Mouse (Mus musculus): ENCODE data around the gene Tk2.
A peak's percentile ranks its signal among the peaks of the same experiment; 100 is the strongest.
"Not testable (repeated sequence)": the region's sequence is repeated elsewhere in the genome, so short reads cannot be mapped to it uniquely, and the experiment has no call there.

Tk2 gene

DNA sequence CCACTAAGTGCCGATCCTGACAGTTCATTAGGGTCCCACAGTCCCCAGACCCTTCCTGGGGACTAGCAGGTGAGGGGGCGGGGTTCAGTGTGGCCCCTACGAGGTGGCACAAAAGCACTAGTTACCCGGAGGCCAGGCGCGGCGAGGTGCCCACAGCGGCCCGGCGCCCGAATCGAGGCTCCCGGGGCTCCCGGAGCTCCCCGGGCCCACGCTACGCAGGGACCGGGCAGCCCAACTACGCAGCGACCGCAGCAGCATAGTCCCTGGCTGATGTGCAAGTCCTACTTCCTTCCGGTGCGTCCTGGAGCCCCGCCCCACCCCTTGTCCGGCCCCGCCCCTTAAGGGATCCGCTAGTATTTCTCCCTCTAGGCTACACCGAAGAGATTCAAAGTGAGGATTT, at the start of gene Tk2:
TSS of gene Tk2 (minus strand) at position 283 of the 400 bp plus-strand sequence.
- DNase-seq (ENCODE audit: low read depth): peak; percentile 64

DNA sequence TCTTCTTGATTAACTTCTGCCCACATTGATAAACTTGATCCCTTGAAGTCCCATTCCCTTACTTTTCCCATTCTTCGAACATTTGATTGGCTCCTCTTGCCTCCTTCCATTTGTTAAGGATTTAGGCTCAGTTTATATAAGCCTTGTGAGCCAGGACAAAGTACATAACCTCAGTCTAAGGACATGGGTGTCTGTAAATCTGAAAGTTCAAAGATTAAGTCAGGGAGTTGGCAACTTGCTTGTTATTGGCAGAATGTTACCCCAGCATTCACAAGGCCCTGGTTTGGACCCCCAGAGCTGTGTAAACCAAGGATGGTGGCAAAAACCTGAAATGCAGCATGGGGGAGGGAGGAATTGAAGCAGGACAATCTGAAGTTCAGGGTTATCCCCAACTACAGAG, 46.0 kb upstream of the Tk2 start:
- no peak for DNase-seq (ENCODE audit: low read depth)

DNA sequence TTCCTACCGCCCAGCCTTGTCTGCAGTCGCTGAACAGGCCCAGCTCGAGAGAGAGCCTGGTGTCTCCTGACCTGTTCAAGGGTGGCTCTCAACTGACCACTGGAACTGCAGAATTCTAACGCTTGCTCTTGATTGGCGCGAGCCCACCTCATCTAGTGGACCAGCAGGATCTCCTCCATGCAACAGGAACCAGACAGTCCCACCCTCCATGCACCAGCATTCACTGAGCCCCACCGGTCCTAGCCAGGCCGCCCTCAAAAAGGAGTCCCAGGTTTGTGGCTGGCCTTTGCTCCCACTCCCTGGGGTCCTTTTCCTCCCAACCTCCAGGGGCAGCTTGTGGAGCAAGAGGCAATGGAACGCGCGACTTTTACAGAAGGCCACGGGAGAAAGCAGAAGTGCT, 44.7 kb upstream of the Tk2 start, which contains the start of gene Cmtm2a:
TSS of gene Cmtm2a (minus strand) at position 101 of the 400 bp plus-strand sequence.
- not testable (repeated sequence) for DNase-seq (ENCODE audit: low read depth)

DNA sequence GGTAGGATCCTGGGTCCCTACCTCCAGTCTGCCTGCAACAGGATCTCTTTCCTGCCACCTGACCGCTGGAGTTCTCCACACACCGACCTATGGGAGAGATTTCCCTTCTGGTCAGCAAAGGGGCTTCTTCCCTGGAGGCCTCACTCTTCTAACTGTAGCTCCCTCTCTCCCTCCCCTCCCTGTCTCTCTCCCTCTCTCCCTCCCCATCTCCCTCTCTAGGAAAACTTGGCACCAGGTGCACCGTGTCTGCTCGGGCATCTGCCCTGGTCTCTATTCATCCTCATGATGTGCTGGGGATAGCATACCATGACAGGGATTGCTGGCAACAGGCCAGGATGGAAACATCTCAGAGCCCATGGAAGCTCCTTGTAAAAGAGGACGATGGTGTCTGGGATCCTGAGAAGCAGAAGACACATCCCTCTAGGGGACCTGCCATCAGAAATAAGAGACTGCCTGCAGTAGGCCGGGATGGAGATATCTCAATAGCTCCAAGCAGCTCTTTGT, 20.6 kb upstream of the Tk2 start:
- DNase-seq (ENCODE audit: low read depth): no peak

DNA sequence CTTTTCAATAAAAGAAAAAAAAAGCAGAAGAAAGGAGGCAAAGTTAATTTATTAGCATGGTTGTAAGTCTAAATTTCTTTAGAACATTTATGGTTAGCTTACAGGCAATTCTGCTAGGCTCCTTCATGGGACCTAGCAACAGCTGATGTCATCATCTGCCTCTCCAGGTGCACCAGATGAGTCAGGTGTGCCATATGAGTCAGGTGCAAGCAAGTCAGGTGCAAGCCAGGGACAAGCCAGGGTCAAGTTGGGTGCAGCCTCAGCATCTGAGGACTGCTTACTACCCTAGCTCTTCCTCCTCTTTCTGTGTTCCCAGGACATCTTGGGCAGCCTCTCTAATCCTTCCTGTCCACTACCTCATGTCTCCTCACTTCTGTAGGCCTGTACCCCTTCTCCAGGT, 20.0 kb upstream of the Tk2 start:
- no peak for DNase-seq (ENCODE audit: low read depth)

DNA sequence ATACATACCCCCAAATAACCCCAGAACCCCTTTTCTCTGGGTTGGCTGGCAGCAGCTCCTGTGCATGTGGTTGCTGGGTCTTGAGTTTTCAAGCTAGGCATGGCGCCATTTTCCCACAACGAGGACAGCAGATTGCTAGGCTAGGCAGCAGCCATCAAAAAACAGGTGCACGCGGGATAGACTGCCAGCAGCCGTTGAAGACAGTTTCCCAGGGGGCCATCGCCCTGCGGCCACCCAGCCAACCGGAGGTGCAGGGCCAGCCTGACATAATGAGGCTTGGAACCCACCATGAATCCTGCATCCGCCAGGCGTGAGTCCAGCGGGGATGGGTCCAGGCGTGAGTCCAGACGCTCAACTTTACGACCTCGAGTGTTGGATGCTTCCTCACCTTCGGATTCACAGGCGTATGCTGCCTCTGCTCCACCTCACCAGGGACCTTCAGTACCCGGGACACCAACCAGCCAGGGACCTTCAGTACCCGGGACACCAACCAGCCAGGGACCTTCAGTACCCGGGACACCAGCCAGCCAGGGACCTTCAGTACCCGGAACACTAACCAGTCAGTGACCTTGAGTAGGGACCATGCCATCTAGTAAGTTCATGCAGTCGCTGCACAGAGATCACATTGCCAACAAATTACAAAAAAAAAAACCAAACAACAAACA, 16.0 kb upstream of the Tk2 start:
- not testable (repeated sequence) for DNase-seq (ENCODE audit: low read depth)

DNA sequence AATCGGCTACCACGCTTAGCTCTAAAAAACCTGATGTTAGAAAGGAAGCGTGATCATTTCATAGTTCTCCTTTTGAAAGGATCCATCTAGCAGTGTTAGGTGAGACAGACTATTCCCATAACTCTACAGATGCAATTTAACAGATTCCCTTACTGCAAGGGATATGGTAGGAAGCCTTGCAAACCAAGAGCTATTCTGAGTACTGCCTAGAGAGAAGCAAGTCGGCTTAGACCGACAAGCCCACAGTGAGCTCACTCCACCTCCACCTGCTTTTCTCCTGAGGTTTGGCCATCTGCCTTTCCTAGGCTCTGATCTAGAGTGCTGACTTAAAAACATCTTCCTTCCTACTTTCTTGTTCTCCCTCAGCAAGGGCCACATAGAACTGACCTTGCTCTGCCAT, 13.4 kb upstream of the Tk2 start:
- not testable (repeated sequence) for DNase-seq (ENCODE audit: low read depth)

DNA sequence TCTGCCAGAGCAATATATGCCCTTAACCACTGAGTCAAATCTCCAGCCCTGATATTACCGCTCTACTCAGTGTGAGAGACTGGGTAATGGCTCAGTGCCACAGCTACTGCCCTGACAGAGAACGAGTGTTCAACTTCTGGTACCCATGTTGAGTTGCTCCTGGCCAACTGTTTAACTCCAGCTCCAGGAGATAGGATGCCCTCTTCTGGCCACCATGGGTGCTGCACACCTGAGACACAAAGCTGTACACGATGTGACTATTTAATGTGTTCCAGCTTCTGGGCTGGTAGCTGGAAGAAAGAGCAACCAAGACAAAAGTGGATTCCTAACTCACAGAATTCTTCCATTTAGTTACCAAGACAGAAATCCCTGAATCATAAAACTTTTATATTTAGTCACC, 4.7 kb upstream of the Tk2 start:
- DNase-seq (ENCODE audit: low read depth): no peak

DNA sequence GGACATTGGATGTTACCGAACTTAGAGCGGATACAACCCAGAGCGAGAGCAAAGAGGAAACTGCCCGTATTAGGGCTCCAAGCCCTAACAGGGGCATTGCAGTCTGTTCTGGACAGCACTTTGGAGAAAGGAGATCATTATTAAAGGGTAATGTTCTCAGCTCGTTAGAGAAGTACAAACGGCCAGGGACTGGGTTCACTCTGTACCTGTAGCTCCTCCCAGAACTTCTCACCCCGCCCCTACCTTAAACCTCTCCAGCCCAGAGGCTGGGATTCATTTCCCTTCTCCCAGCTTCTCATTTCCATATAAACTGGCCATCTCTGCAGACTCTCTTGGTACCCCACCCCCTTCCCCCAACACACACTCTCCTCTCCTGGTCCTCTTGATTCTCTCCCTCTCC, 3.1 kb upstream of the Tk2 start:
- no peak for DNase-seq (ENCODE audit: low read depth)

DNA sequence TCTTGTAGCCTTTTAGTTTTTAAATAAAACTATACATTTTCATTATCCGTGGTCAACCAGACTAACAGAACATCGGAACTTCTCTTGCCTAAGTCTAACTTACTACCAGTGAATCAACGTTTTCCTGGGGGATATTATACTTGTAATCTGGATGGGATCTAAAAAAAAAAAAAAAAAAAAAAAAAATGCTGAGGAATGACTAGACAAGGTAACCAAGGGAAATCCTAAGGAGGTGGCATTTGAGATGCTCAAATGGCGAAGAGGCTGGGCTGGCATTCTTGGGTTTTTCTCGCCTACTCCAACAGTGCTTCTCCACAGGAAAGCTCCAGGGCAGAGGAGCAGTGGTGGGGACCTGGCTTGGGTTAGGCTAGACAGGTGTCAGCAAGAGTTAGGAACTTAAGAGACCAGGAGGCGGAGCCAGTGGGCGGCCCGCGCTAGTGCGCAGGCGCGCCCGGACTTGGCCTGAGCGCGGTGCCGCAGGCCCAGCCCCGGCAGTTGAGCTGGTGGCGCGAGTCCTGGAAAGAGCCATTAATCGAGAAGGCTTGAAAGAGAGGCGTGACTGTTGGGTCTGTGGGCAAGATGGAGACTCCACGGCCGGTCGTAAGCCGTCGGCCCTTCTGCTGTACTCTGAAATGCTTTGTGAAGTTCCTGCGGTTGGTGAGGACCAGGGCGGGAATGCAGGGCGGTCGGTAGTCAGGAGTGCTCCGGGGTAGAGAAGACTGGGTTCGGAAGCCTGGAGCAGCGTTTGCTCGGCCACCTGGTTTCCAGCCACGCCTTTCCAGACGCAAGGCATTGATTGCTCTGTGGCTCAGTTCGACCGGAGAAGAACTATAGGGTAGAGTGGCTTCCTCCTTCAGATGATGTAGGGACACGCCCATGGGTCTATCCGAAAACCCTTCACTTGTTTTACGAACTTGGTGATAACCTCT, 2.3 kb upstream of the Tk2 start, which contains the start of gene Cklf:
TSS of gene Cklf (plus strand) at position 423 of the 929 bp plus-strand sequence.
- DNase-seq (ENCODE audit: low read depth): peak; percentile 80

DNA sequence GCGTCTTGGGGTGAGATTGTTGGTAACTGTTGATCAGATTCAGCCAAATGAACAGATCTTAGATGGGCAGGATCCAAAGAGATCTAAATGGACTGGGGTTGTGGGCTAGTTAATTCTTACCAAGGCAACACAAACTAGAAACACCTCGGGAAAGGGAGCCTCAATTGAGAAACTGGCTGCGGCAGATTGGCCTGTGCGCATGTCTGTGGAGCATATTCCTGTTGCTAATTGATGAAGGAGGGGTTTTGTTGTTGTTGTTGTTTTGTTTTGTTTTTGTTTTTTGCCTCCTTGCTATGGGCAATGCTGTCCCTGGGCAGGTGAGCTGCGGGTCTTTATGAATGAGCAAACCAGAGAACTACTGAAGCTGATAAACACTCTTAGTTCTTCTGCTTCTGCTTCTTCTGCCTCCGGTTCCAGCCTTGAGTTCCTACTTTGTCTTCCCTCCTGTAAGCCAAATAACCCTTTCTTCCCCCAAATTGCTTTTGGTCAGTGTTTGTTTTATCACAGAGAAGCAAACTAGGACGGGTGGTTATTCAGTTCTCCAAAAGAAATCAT, 1.2 kb upstream of the Tk2 start:
- DNase-seq (ENCODE audit: low read depth): no peak

DNA sequence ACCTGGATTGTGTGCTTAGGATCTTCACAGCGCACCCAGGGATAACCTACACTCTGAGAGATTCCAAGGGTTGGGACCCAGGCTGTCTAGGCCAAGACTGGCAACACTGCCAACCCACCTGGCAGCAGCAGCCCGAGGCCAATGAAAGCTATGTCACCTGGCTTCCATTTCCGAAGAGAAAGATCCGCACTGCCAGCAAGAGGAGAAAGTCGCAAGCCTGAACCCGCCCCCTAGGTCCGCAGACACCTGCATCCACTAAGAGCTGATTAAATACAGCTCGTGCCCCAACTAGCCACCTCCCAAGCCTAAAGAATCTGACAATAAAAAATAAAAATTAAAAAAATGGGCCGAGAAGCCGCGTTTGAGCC, 466 bp downstream of the Tk2 start:
- DNase-seq (ENCODE audit: low read depth): no peak

DNA sequence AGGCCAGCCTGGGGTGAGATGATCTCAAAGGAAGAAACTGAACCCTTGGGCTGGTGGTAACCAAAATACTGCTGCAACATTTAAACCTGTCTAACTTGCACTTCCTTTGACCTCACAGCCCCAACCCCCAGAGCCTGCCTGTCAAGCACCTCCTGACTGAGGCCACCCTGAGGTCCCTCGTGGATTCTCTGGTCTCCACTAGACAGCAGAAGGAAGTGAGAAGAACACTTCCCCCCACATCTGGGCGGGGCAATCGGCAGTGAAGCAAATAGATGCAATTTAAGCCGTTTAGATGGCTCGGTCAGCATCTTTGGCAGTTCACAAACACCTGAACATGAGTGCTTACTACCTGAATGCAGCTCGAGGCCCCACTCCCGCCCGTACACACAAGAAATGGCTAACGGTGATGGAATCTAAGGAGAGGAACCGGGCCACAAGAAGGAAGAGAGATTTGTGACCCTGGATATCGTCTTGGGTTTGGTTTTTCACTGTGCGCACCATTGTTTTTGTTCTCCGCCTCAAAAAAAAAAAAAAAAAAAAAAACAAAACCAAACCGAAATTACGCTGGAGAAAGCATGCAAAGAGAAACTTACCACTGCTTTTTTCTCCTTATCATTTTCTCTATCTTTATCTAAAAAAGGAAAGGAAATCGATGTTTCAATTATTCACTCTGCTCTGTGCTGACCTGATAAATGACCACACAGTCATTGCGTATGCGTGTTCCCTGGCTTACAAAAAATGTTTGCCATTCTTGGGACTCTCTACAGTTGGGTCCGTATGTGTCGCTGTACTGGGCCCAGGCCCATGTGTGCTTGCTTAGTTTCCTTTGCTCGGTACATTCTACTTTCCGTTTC, 1.1 kb downstream of the Tk2 start:
- no peak for DNase-seq (ENCODE audit: low read depth)

DNA sequence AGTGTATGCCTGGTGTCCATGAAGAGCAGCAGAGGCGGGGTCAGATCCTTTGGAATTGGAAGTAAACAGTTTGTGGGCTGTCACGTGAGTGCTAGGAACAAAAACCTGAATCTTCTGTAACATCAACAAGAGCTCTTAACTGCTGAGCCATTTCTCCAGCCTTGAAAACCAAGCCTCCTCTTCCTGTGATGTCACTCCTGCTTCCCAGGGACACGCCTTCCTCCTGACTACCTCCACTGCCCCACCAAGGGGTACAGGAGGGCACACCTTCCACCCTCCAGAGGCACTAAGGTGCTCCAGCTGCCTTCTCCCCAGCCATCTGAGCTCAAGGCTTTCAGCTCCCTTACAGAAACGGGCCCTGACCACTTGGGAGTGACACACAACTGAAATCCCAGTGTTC, 1.7 kb downstream of the Tk2 start:
- no peak for DNase-seq (ENCODE audit: low read depth)

DNA sequence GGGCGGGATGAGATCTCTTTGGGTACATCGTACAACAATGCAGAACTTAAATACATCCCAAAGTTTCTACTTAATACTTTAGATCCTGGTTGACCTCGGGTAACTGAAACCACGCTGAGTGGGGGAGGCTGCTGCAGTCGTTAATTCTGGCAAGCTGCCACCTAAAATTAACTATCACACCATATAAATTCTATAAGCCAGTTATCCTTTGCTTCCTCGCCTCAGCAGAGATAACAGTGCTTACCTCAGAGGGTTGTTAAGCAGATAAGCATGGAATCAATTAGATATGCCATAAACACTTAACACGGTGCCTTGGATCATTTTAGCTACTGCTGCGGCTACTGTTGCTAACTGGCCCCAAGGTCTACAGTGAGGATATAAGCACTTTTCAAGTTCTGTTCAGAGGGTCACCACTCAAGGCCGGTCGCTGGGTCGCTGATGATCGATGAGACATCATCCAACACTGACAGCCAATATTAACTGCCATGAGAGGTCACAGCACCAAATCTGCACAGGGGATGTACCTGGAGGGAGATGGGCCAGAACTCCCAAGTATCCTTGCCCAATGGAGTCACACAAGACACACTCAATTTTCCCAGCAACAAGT, 6.2 kb downstream of the Tk2 start:
- no peak for DNase-seq (ENCODE audit: low read depth)

DNA sequence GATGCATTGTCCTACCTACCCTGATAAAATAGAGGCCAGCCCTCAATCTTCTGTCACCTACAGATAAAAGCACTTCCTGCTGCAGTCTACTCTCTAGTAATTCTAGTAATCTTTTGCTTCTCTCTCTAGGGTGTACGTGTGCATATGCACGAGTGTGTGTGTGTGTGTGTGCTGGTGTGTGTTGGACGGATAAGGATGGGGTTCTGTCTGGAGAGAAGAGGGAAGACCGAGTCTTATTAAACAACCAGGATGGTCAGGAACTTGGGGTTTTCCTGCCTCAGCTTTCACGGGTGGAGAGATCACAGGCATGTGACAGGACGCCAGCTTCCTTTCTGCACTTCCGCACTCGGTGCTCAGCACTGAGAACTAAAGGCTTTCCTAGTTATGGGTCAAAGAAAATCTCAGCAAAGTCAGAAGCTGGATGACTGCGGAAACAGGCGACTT, 8.9 kb downstream of the Tk2 start:
- DNase-seq (ENCODE audit: low read depth): no peak

DNA sequence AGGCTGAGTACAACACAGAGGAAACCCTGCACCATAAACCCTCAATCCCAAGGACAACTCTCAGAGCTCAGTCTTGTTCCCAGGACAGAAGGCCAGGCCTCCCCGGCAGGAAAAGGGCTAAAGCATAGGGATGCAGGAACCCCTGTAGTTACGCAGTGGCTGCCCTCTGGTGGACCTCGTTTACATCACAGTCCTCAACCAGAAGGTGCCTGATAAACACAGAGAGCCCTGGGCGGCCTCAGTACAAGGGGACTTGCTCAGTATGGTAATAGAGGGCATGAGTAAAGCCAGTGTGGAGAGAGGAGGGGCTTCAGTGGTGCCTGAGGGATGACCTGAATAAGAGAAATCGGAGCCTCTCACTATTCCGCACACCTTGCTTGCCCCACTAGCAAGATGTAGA, 13.8 kb downstream of the Tk2 start:
- no peak for DNase-seq (ENCODE audit: low read depth)

DNA sequence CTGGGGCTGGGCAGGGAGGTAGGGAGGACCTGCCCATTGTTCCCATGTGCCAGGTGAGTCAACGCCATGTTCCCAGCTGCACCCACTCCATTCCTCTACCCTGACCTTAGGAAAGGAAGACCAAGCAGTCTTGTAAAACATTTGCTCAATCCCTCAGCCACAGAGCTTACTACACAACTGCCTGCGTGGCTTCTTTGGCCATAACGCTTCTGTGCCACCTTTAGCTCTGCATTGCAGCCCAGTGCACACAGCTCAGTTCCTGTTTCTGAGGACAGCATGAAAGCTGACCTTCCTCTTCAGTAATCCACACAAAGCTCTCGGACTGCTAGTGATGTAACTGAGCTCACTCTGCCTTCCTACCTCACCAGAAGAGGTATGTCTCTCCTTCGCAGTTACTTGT, 15.4 kb downstream of the Tk2 start:
- no peak for DNase-seq (ENCODE audit: low read depth)

DNA sequence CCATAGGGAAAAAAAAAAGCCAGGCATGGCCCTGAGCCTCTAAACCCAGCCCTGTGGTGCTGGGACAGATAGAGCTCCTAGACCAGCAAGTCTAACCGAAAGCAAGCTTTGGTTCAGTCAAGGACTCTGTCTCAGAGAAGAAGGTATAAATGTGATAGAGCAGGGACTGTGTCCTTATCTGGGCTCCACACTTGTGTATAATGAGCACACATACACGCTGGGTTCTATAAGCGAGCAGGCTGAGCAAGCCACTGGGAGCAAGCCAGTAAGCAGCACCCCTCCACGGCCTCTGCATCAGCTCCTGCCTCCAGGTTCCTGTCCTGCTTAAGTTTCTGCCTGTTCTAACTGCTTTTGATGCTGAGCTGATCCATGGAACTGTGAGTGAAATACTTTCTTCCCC, 16.3 kb downstream of the Tk2 start:
- DNase-seq (ENCODE audit: low read depth): no peak

DNA sequence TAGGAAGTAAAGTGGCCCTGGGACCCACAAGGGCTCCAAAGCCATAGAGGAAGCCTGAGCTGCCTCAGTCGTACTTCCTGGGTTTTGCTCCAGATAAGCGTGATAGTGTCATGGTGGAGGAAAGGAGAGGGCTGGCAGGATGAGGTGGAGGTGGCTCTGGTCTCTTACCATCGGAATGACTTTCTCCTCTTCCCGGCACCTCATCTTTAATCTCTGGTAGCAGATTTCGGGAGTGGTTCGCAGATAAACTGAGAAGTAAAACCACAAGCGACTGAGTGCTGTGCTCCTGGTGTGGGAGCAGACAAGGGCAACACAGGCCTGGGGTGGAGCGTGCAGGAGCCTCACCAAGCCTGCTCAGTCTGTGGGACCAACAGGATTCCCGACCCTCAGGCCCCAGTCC, 18.0 kb downstream of the Tk2 start:
- no peak for DNase-seq (ENCODE audit: low read depth)

DNA sequence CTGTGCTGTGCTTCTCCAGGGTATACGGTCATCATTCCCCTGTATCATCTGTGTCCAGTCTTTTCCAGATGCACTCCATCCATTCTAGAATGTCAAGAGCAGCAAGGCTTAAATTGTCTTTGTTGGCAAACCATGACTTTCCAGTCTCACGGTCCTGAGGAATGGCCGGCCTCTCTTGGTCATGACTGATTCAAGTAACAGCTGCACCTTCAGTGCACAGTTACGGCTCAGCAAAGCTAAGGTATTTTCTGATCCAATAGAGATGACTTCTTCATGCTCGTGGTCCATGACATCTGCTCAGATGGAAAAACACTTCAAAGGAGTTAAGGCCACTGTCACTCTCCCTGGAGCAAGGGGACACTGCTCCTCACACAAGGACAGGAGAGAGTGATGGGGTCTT, 21.3 kb downstream of the Tk2 start:
- no peak for DNase-seq (ENCODE audit: low read depth)
